Mouse (Mus musculus): ENCODE results near the gene Kcnj14. TPM values are rescaled to one million over a fixed set of nuclear protein-coding genes. Genes with fewer than 3 reads are reported as not detected.
A peak's percentile ranks its signal among the peaks of the same experiment; 100 is the strongest.

Kcnj14 gene
- total and polyA plus RNA-seq, 3 experiments = 0.39 to 1.3 TPM; not detected in 1

GRCm38 (mm10) chr7:45865925-45866910 is 41.6 kb upstream of the Kcnj14 start:
- peak; percentile 94 for DNase-seq (ENCODE audit: low read depth, low spot score)
- no peaks in the 10 kb centered on the region; a peak in 1 of 4 replicates for H3K27me3 ChIP-seq (ENCODE audit: control insufficient read depth in 1 of 2, insufficient read depth in 2 of 2, low read length in 2 of 2)
- peak overlapping the region; percentile 45 for H3K27ac ChIP-seq (ENCODE audit: control insufficient read depth, low read depth, low read length)
- TF ChIP-seq ZMIZ1 (IDR thresholded peaks at IDR 0.05; ENCODE audit: low read depth, low read length) (0 out of 2 replicates have a peak, but pooled peaks have one; percentile 23), NRF1 (IDR thresholded peaks at IDR 0.05; ENCODE audit: insufficient read depth, low read depth, low read length, poor library complexity, severe bottlenecking) (peak; percentile 41; the same call in 1 of the 2 replicates), CHD1 (IDR thresholded peaks at IDR 0.05; ENCODE audit: low read depth, low read length) (no peak), MAX (IDR thresholded peaks at IDR 0.05; ENCODE audit: low read length) (peak; percentile 55; the same call in 1 of the 2 replicates), NELFE (IDR thresholded peaks at IDR 0.05; ENCODE audit: low read depth, low read length) (peak; percentile 59), GATA1 (IDR thresholded peaks at IDR 0.05; ENCODE audit: low read depth, low read length) (peak; percentile 83), TAL1 (IDR thresholded peaks at IDR 0.05; ENCODE audit: low read length) (no peak), MYC (IDR thresholded peaks at IDR 0.05; ENCODE audit: low read depth, low read length) (no peak), SMC3 (IDR thresholded peaks at IDR 0.05; ENCODE audit: low read depth, low read length) (no peak), GABPA (IDR thresholded peaks at IDR 0.05; ENCODE audit: low read depth, low read length) (no peak), TCF12 (IDR thresholded peaks at IDR 0.05; ENCODE audit: low read depth, low read length) (0 out of 2 replicates have a peak, but pooled peaks have one; percentile 11), CTCF (IDR thresholded peaks at IDR 0.05 in 2 of 3, conservative IDR thresholded peaks at IDR 0.05 in 1 of 3; ENCODE audit: control insufficient read depth in 1 of 3, insufficient read depth in 1 of 3, low read depth in 2 of 3, low read length in 3 of 3, poor library complexity in 1 of 3, severe bottlenecking in 1 of 3) (no peak), EP300 (IDR thresholded peaks at IDR 0.05; ENCODE audit: low read depth in 1 of 2, low read length in 2 of 2) (no peak), TBP (IDR thresholded peaks at IDR 0.05; ENCODE audit: low read depth, low read length) (no peak), POLR2AphosphoS5 (IDR thresholded peaks at IDR 0.05; ENCODE audit: borderline replicate concordance, low read depth, low read length) (no peak), MAFK (IDR thresholded peaks at IDR 0.05; ENCODE audit: borderline replicate concordance, low read depth, low read length) (no peak), MEF2A (IDR thresholded peaks at IDR 0.05; ENCODE audit: extremely low read depth, insufficient replicate concordance, low read depth, low read length, poor library complexity, severe bottlenecking) (no peak), BHLHE40 (IDR thresholded peaks at IDR 0.05; ENCODE audit: borderline replicate concordance, low read depth, low read length) (no peak), MXI1 (IDR thresholded peaks at IDR 0.05; ENCODE audit: low read depth, low read length) (peak; percentile 21; the same call in 1 of the 2 replicates), MAZ (IDR thresholded peaks at IDR 0.05; ENCODE audit: low read depth, low read length) (peak; percentile 45; the same call in 1 of the 2 replicates), ZKSCAN1 (IDR thresholded peaks at IDR 0.05; ENCODE audit: low read depth, low read length) (no peak), SIN3A (IDR thresholded peaks at IDR 0.05; ENCODE audit: low read length) (no peak), RAD21 (IDR thresholded peaks at IDR 0.05; ENCODE audit: low read depth, low read length) (no peak), HCFC1 (IDR thresholded peaks at IDR 0.05; ENCODE audit: low read depth, low read length) (peak; percentile 21; the same call in 1 of the 2 replicates), JUND (IDR thresholded peaks at IDR 0.05; ENCODE audit: low read depth, low read length) (no peak), ETS1 (IDR thresholded peaks at IDR 0.05; ENCODE audit: low read depth, low read length) (0 out of 2 replicates have a peak, but pooled peaks have one; percentile 16), RCOR1 (IDR thresholded peaks at IDR 0.05; ENCODE audit: low read depth, low read length) (no peak), ELF1 (IDR thresholded peaks at IDR 0.05; ENCODE audit: low read depth, low read length) (peak; percentile 62), UBTF (IDR thresholded peaks at IDR 0.05; ENCODE audit: borderline replicate concordance, insufficient read depth, low read depth, low read length) (no peak), KAT2A (conservative IDR thresholded peaks at IDR 0.05; ENCODE audit: low read depth, low read length) (no peak), USF2 (IDR thresholded peaks at IDR 0.05; ENCODE audit: borderline replicate concordance in 1 of 2, insufficient read depth in 1 of 2, low read depth in 1 of 2, low read length in 2 of 2) (no peak), ZNF384 (IDR thresholded peaks at IDR 0.05; ENCODE audit: low read depth, low read length) (no peak), MYB (IDR thresholded peaks at IDR 0.05; ENCODE audit: low read depth, low read length) (no peak)

More at GRCm38 (mm10) chr7:45865925-45866910, 41.6 kb upstream of the Kcnj14 start:
- no peaks in the 10 kb centered on the region for H3K9me3 ChIP-seq (replicated peaks; ENCODE audit: insufficient read depth, low read length)
- H3K9ac ChIP-seq (ENCODE audit: control insufficient read depth, low read depth, low read length, poor library complexity, severe bottlenecking) = peak overlapping the region; percentile 92
- H3K79me2 ChIP-seq (ENCODE audit: control insufficient read depth, insufficient read depth, low read length, poor library complexity) = peaks cover 2% of the 10 kb centered on the region; the same call in 1 of the 2 replicates
- peak overlapping the region; percentile 73 to 79 for H3K4me3 ChIP-seq (ENCODE audit: control insufficient read depth in 1 of 2, insufficient read depth in 1 of 2, low read depth in 2 of 2, low read length in 2 of 2)
- H3K4me1 ChIP-seq (ENCODE audit: control insufficient read depth in 1 of 2, insufficient read depth in 2 of 2, low read length in 2 of 2) = peaks cover 5 to 19% of the 10 kb centered on the region in 2 experiments; a peak in 3 of 4 replicates
- peaks cover 0 to 5% of the 10 kb centered on the region in 2 experiments; a peak in 1 of 4 replicates for H3K36me3 ChIP-seq (ENCODE audit: control insufficient read depth in 1 of 2, insufficient read depth in 2 of 2, low read length in 2 of 2)
